ENCODE assay signal across 14 mouse cellular contexts in genomic region chr13:45498623-45499022, GRCm38 (mm10).
"Had no signal": no experiment of that assay in that cellular context is flagged by ENCODE, and none has a peak within 500 bp of the region (broad histone marks: within the 10 kb centered on the region; RNA-seq: fewer than 3 reads in every experiment).

No protein-coding gene starts in this region.

- H3K36me3 ChIP-seq: limb, embryonic 15.5 days; midbrain, embryonic 10.5 days; neural tube, embryonic 15.5 days had no signal

- H3K9me3 ChIP-seq: limb, embryonic 15.5 days; midbrain, embryonic 10.5 days; neural tube, embryonic 15.5 days had no signal

- H3K4me1 ChIP-seq: limb, embryonic 15.5 days; midbrain, embryonic 10.5 days; neural tube, embryonic 15.5 days had no signal

- H3K4me3 ChIP-seq: limb, embryonic 15.5 days; midbrain, embryonic 10.5 days; myocyte; neural tube, embryonic 15.5 days had no signal

- H3K9ac ChIP-seq: limb, embryonic 15.5 days; lung, embryonic 14.5 days; neural tube, embryonic 15.5 days had no signal

- H3K4me2 ChIP-seq: limb, embryonic 15.5 days; lung, embryonic 14.5 days; neural tube, embryonic 15.5 days had no signal

- H3K27me3 ChIP-seq: limb, embryonic 15.5 days; neural tube, embryonic 15.5 days had no signal

- H3K27ac ChIP-seq: limb, embryonic 15.5 days; midbrain, embryonic 10.5 days; neural tube, embryonic 15.5 days; stomach, postnatal 0 days had no signal

- DNase-seq: kidney, postnatal 25 days; layer of hippocampus, postnatal 36 days; lung, embryonic 14.5 days; lung, postnatal 10 days; lung, postnatal 4 days; midbrain, embryonic 14.5 days; right cerebral cortex, adult 18-20 months; right cerebral cortex, postnatal 25 days; thymus, postnatal 4 days had no signal
